Mouse (Mus musculus): Measurements from ENCODE around the gene Gm11639. TPM values are rescaled to one million over a fixed set of nuclear protein-coding genes. Genes with fewer than 3 reads are reported as not detected.
A peak's percentile ranks its signal among the peaks of the same experiment; 100 is the strongest.
"Not testable (repeated sequence)": the region's sequence is repeated elsewhere in the genome, so short reads cannot be mapped to it uniquely, and the experiment has no call there.

The Gm11639 gene
- polyA plus RNA-seq, 1 experiment from 2014 or later: 0.01 TPM

DNA sequence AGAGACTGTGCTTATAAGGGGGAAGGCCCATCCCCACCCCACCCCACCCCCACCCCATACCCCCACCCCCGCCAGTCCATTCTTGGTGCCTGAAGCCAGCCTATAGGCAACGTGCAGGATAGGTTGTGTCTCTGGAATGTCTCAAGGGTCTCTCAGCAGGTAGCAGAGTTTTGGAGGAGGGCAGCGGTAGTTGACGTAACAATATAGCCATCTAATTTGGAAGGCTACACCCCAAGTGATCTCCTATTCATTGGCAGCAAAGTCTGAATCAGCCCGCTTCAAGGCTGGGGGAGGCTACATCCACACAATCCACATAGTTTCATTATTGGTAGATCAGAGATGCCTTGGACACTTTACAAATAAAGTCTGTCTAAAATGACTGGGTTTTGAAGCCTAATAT, 292.5 kb downstream of the Gm11639 start:
- no peak for ATAC-seq (replicated peaks; ENCODE audit: insufficient number of reproducible peaks, insufficient read depth, low FRiP score, low read depth)
- no peak overlapping the region for H3K4me3 ChIP-seq
- 72% methylated on average over 5 of the region's 5 CpGs for WGBS

DNA sequence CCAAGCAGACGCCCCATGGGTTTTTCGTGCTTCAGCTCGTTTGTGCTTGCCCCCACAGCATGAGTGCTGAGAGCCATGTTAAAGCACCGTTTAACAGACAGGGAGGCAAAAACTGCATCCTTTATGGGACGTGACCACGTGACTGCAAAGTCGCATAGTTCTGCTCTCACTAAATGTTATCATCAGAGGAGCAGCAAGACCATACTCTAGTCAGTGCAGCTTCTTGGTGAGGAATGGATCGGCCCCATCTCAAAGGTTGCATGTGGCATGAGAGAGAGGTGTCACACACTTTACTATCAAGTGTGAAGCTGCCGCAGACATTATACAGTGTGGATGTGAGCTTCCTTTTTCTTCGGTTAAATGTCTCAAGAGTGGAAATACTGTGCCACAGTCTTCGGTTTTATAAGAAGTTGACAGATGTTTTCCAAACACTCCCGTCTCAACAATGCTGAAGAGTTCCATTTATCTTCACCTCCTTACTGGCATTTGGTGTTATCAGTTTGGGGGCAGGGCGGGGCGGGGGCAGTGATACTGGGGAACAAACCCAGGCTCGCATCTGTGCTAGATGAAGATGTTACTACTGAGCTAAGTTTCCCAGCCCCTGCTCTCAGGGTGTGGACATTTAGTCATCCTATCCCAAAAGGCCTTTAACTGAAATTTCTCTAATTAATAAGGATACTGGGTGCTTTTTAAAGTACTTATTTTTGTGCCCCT, 296.0 kb downstream of the Gm11639 start:
- Histone ChIP-seq H3K27me3 (no peaks in the 10 kb centered on the region), H3K4me1 (replicated peaks) (peaks cover 7% of the 10 kb centered on the region; the same call in 1 of the 2 replicates), H3K4me2 (peak overlapping the region; percentile 53), H3K27ac (no peak overlapping the region), H3K4me3 (peak overlapping the region; percentile 13; the same call in 1 of the 2 replicates), H3K36me3 (no peaks in the 10 kb centered on the region), H3K9me3 (replicated peaks) (no peaks in the 10 kb centered on the region), H3K9ac (no peak overlapping the region)
- 20% methylated on average over 15 of the region's 15 CpGs for WGBS
- no peak for ATAC-seq (replicated peaks; ENCODE audit: insufficient number of reproducible peaks, insufficient read depth, low FRiP score, low read depth)

More for the DNA sequence above, 292.5 kb downstream of the Gm11639 start:
- H3K27me3 ChIP-seq: no peaks in the 10 kb centered on the region
- H3K4me1 ChIP-seq (replicated peaks): peaks cover 7% of the 10 kb centered on the region; the same call in 1 of the 2 replicates
- H3K4me2 ChIP-seq: no peak overlapping the region
- no peaks in the 10 kb centered on the region for H3K36me3 ChIP-seq
- no peaks in the 10 kb centered on the region for H3K9me3 ChIP-seq (replicated peaks)
- no peak overlapping the region for H3K9ac ChIP-seq
- no peak overlapping the region for H3K27ac ChIP-seq

DNA sequence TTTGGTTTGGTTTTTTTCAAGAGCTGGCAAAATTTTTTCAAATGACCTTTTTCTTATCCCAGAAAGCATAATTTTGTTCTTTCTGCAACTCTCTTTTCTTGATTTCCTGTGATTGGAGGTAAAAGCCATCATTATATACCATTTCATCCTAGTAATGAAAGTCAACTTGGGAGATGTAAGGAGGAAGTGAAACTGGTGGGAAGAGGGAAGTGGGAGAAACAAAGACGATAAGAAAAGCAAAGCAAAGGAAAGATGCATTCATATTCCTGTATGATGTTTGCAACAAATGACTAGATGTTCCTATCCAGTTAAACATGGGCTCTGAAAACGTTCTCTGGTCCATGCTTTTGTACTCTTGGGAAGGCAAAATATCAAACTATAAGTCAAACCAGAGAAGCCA, 323.7 kb downstream of the Gm11639 start:
- no peak for ATAC-seq (replicated peaks; ENCODE audit: insufficient number of reproducible peaks, insufficient read depth, low FRiP score, low read depth)
- Histone ChIP-seq H3K4me3 (no peak overlapping the region), H3K9me3 (replicated peaks) (no peaks in the 10 kb centered on the region), H3K4me2 (no peak overlapping the region), H3K27me3 (no peaks in the 10 kb centered on the region), H3K27ac (no peak overlapping the region), H3K36me3 (no peaks in the 10 kb centered on the region), H3K4me1 (replicated peaks) (no peaks in the 10 kb centered on the region), H3K9ac (no peak overlapping the region)
- WGBS: 54% methylated on average over 2 of the region's 2 CpGs

DNA sequence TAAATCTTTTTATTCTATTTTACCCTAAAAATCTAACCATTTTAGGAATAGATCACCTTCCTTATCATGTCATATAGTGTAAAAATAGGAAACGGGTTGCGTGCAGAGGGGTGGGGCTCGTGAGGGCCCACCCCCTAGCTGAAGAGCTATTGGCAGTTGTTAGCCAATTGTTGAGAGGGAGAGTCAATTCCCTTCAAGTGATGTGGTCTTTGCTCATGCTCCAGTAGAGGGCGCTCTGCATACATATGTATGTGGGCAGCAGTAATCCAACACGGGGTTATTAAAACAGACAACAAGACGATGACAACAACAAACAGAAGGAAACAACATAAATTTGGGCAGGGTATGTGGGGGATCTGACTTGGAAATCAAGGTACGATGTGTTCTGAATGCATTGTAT, 335.6 kb downstream of the Gm11639 start:
- ATAC-seq (replicated peaks; ENCODE audit: insufficient number of reproducible peaks, insufficient read depth, low FRiP score, low read depth): no peak

DNA sequence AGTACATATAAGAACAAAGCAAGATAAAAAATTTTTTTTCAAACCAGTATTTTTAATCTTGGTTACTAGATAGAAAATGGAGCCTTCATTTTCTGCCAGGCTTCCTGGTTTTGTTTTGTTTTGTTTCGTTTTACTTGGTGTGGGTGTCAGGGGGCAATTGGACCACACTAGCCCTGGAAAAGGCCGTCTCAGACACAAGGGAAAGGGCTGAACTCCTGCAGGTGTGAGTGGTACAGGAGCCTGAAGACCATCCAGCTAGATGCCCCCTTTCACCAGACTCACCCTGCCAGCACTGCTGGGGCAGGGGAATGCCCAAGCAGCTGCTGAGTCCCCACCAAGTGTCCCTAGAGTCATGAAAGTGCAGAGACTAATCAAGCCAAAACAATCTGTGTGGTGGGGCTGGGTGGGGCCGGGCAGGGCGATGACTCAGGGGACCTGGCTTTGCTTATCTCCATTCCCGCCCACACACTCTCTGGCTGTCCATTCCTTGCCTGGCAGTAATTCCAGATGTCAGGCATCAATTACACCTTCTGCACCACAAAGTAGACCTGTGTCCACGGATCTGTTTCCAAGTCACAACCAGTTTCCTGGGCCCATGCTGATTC, 343.3 kb downstream of the Gm11639 start:
- Histone ChIP-seq H3K4me1 (replicated peaks) (peaks cover 8% of the 10 kb centered on the region), H3K9ac (no peak overlapping the region), H3K4me2 (no peak overlapping the region), H3K4me3 (no peak overlapping the region), H3K36me3 (no peaks in the 10 kb centered on the region), H3K27ac (no peak overlapping the region), H3K27me3 (no peaks in the 10 kb centered on the region), H3K9me3 (replicated peaks) (no peaks in the 10 kb centered on the region)
- WGBS: 14% methylated on average over 6 of the region's 6 CpGs
- ATAC-seq (replicated peaks; ENCODE audit: insufficient number of reproducible peaks, insufficient read depth, low FRiP score, low read depth): 0 out of 2 replicates have a peak, but pooled peaks have one; percentile 7

More for the DNA sequence above, 335.6 kb downstream of the Gm11639 start:
- Histone ChIP-seq H3K9me3 (replicated peaks) (no peaks in the 10 kb centered on the region), H3K27me3 (no peaks in the 10 kb centered on the region), H3K4me1 (replicated peaks) (no peaks in the 10 kb centered on the region), H3K4me3 (no peak overlapping the region), H3K4me2 (no peak overlapping the region), H3K36me3 (no peaks in the 10 kb centered on the region), H3K9ac (no peak overlapping the region), H3K27ac (no peak overlapping the region)
- WGBS: 67% methylated on average over 7 of the region's 7 CpGs

DNA sequence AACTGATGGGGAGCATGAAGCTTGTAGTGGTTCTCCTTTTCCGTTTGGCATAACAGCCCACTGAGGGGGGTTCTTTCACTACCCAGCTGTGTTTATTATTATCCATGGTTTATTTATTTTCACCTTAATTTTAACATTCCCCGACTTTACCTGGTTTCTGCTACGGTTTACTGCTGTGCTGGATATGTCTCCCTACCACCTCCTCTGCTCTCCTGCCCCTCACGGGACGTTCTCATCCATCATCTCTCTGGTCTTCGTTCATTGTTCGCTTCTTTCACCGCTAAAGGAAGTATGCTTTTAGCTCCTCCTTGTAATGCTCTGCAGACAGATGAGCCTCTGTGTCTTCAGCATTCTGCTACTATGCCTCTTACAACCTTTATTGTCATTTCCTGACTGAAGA, 344.0 kb downstream of the Gm11639 start:
- ATAC-seq (replicated peaks; ENCODE audit: insufficient number of reproducible peaks, insufficient read depth, low FRiP score, low read depth): no peak
- Histone ChIP-seq H3K27ac (no peak overlapping the region), H3K27me3 (no peaks in the 10 kb centered on the region), H3K9me3 (replicated peaks) (no peaks in the 10 kb centered on the region), H3K4me1 (replicated peaks) (peaks cover 8% of the 10 kb centered on the region), H3K36me3 (no peaks in the 10 kb centered on the region), H3K4me2 (no peak overlapping the region), H3K4me3 (no peak overlapping the region), H3K9ac (no peak overlapping the region)
- WGBS: 63% methylated on average over 8 of the region's 8 CpGs

DNA sequence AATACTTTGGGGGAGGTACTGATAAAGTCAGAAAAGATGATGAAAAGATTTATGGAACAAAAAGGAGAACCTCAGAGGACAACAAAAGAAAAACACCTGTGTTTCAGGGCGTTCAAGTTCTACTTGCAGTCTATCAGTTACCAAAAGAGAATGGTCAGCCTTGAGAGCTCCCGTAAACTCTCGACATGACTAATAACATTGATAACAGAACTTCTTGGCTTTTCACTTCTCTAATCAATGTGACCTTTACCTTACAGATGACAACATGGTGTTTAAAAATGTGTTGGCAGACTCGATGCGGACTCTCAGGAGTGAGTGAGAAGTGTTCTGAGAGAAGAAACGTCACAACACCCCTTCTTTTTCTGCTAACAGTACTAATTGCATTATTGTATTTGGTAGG, 344.7 kb downstream of the Gm11639 start:
- Histone ChIP-seq H3K36me3 (no peaks in the 10 kb centered on the region), H3K4me1 (replicated peaks) (peaks cover 8% of the 10 kb centered on the region)
- 40% methylated on average over 6 of the region's 6 CpGs for WGBS

DNA sequence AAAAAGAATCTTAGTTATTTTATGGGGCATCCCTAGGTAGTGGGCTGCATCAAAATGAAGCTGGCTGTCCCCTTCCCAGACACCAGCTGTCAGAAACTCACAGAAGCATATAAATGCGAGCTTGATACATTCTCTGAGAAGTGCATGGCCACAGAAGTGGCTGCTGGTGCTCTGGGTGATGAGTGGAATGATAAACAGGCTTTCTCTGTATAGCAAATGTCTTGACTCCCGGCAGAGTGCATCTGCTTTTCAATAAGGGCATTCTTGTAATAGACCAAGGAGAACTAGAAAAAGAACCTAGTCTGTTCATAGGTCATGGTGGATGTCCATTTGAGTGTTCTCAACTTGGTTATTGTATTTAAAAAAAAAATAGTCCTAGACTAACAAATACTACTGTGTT, 345.6 kb downstream of the Gm11639 start:
- Histone ChIP-seq H3K27ac (no peak overlapping the region), H3K9me3 (replicated peaks) (no peaks in the 10 kb centered on the region), H3K36me3 (no peaks in the 10 kb centered on the region), H3K4me3 (no peak overlapping the region), H3K9ac (no peak overlapping the region), H3K4me2 (no peak overlapping the region), H3K27me3 (no peaks in the 10 kb centered on the region), H3K4me1 (replicated peaks) (peaks cover 8% of the 10 kb centered on the region)
- 41% methylated on average over 2 of the region's 2 CpGs for WGBS
- no peak for ATAC-seq (replicated peaks; ENCODE audit: insufficient number of reproducible peaks, insufficient read depth, low FRiP score, low read depth)

More for the DNA sequence above, 344.7 kb downstream of the Gm11639 start:
- H3K27ac ChIP-seq: no peak overlapping the region
- no peak overlapping the region for H3K4me3 ChIP-seq
- H3K4me2 ChIP-seq: no peak overlapping the region
- H3K9ac ChIP-seq: no peak overlapping the region
- no peak for ATAC-seq (replicated peaks; ENCODE audit: insufficient number of reproducible peaks, insufficient read depth, low FRiP score, low read depth)
- H3K9me3 ChIP-seq (replicated peaks): no peaks in the 10 kb centered on the region
- H3K27me3 ChIP-seq: no peaks in the 10 kb centered on the region

DNA sequence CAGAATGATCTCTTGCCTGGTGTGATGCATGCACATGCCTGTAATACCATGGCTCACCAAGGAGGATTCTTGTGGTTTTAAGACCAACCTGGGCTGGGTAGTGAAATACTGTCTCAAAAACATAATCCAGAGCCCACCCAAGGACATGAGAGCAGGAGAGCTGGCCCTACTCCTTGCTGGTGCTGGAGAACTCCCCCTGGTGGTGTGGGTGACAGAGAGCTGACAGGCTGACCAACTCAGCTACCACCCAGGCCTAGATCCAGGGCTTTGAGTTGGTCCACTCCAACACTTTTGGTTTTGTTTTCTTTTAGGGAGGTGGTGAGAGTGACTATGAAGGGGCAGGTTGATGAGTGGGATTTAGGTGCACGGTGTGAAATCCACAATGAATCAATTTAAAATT, 349.6 kb downstream of the Gm11639 start:
- ATAC-seq (replicated peaks; ENCODE audit: insufficient number of reproducible peaks, insufficient read depth, low FRiP score, low read depth): no peak

DNA sequence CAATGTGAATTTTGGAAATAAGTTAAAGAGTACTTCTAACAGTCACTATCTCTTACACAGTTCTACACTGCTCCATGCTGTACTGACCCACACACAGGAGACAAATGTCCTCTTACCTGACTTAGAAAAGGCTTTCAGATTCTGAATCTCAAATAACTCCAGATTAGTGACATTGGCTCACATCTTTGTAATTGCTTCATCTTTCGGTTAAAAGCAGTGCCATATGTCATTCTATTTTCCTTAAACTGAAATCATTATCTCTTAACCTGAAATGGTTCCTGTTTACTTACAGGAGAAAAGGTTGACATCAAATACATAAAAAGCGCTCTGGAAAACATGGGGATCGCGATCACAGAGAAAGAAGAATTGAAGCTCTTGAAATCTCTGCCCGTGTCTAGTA, 377.8 kb downstream of the Gm11639 start, which contains the start of gene Efcab3:
Efcab3 (plus strand) TSS at position 301 of the 400 bp plus-strand sequence.
- ATAC-seq (replicated peaks; ENCODE audit: insufficient number of reproducible peaks, insufficient read depth, low FRiP score, low read depth): no peak
- Histone ChIP-seq H3K4me2 (no peak within 1 kb of the TSS), H3K9me3 (replicated peaks) (no peaks in the 10 kb centered on the region), H3K36me3 (no peaks in the 10 kb centered on the region), H3K9ac (no peak within 1 kb of the TSS), H3K4me3 (no peak within 1 kb of the TSS), H3K27ac (no peak within 1 kb of the TSS), H3K27me3 (no peaks in the 10 kb centered on the region), H3K4me1 (replicated peaks) (no peaks in the 10 kb centered on the region)
- 83% methylated on average over 5 of the region's 5 CpGs for WGBS

More for the DNA sequence above, 349.6 kb downstream of the Gm11639 start:
- H3K27me3 ChIP-seq: no peaks in the 10 kb centered on the region
- H3K36me3 ChIP-seq: no peaks in the 10 kb centered on the region
- no peak overlapping the region for H3K9ac ChIP-seq
- H3K27ac ChIP-seq: no peak overlapping the region
- WGBS: 86% methylated on average over 1 of the region's 1 CpGs
- H3K4me2 ChIP-seq: no peak overlapping the region
- H3K9me3 ChIP-seq (replicated peaks): no peaks in the 10 kb centered on the region
- H3K4me1 ChIP-seq (replicated peaks): no peaks in the 10 kb centered on the region
- no peak overlapping the region for H3K4me3 ChIP-seq

DNA sequence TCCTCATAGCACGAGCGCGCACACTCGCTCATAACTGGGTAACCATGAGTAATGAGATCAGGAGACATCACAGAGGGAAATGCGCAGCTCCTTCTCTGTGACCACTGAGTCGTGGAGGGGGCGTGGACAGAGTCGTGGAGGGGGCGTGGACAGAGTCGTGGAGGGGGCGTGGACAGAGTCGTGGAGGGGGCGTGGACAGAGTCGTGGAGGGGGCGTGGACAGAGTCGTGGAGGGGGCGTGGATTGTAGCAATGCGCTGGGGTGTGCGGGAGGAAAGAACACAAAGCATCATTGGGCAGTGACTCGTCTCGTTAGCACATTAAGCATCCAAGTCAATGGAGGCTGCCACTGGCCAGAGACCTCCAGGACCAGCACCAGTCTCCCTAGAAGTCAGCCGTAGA, 426.9 kb downstream of the Gm11639 start:
- not testable (repeated sequence) for ATAC-seq (replicated peaks; ENCODE audit: insufficient number of reproducible peaks, insufficient read depth, low FRiP score, low read depth); H3K36me3 ChIP-seq; H3K27me3 ChIP-seq; H3K9me3 ChIP-seq (replicated peaks); H3K4me2 ChIP-seq; H3K9ac ChIP-seq; H3K27ac ChIP-seq; H3K4me3 ChIP-seq; H3K4me1 ChIP-seq (replicated peaks)
- WGBS: 75% methylated on average over 22 of the region's 22 CpGs

DNA sequence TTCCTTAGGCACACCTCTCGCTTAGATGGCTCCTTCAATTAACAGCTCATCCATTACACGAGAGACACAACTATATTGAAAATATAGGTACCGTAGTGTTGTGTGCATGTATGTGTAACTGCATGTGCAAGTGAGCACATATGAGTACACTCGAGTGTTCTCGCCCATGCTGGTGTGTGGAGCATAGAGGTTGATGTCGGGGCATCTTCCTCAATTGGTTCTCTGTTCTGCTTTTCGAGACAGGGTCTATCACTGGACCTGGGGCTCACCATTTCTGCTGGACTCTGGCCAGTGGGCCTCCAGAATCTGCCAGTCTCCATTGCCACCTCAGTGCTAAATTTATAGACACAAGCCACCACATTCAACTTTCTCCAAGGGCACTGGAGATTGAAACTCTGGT, 432.3 kb downstream of the Gm11639 start:
- no peaks in the 10 kb centered on the region for H3K9me3 ChIP-seq (replicated peaks)
- no peak for ATAC-seq (replicated peaks; ENCODE audit: insufficient number of reproducible peaks, insufficient read depth, low FRiP score, low read depth)
- 82% methylated on average over 7 of the region's 7 CpGs for WGBS

More for the DNA sequence above, 432.3 kb downstream of the Gm11639 start:
- Histone ChIP-seq H3K27me3 (no peaks in the 10 kb centered on the region), H3K4me1 (replicated peaks) (no peaks in the 10 kb centered on the region), H3K9ac (no peak overlapping the region), H3K27ac (no peak overlapping the region), H3K4me2 (no peak overlapping the region), H3K36me3 (no peaks in the 10 kb centered on the region), H3K4me3 (no peak overlapping the region)
